Mouse (Mus musculus): ENCODE data around the gene Grhl1. TPM values are rescaled to one million over a fixed set of nuclear protein-coding genes. Genes with fewer than 3 reads are reported as not detected.
A peak's percentile ranks its signal among the peaks of the same experiment; 100 is the strongest.

Grhl1 gene
- polyA plus RNA-seq, 1 experiment from 2014 or later, result 0.48 TPM

DNA sequence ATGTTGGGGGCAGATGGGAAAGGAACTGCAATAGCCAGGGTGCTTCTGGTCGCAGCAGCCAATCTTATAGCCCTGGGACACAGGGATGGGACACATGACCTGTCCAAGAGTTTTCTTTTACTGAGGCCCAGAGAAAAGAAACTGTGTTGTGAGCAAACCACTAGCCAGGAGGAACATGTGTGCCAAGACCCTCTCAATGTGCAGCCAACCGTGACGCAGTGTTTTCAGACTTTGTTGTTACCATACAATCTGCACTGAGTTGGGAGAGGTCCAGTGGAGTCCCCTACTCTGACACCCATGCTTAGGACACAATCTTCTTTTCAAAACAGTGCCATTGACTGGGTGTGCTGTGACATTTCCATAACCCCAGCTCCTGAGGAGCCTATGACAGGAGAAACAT, 4.5 kb upstream of the Grhl1 start:
- Histone ChIP-seq H3K9me3 (no peaks in the 10 kb centered on the region), H3K27me3 (peaks cover 21% of the 10 kb centered on the region), H3K4me3 (replicated peaks) (no peak overlapping the region), H3K36me3 (no peaks in the 10 kb centered on the region), H3K4me1 (replicated peaks) (peaks cover 7% of the 10 kb centered on the region), H3K4me2 (replicated peaks) (no peak overlapping the region), H3K27ac (no peak overlapping the region), H3K9ac (replicated peaks) (no peak overlapping the region)
- ATAC-seq, result no peak
- WGBS, result 81% methylated on average over 3 of the region's 3 CpGs

DNA sequence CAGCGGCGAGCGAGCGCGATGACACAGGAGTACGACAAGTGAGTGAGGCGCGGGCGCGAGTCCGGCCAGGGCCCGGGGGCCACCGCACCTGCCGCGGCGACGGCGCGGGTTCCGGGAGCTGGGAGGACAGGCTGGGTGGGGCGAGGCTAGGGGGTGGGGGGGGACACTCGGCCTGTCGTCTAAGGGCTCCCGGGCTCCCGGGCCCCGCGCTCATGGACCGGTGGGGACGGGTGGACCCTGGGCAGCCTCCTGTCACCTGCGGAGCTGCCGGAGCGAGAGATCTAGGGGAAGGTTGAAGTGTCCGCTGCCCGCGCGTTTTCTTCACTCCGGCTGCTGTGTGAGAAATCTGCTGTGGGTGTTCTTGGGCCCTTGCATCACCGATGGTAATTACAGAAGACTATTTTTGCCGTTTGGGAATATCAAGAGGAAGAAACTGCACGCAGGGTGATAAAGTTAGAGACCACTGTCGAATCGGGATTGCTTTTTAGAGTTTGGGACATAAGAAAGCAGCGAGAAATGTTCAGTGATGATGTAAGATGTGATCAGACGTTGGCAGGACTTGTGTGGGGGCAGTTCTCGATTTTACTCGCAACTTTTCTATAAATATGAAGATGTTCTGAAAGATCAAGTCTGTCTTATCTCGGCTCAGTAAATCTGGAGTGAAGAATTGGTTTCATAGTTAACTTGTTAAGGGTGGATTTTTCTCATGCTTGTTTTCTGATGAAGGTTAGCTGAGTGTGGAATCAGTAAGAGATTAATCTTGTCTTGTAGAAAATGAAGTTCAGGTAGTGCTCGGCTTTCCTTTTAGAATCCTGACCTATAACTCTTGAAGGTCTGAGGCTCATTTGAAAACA, 565 bp downstream of the Grhl1 start:
- H3K4me1 ChIP-seq (replicated peaks), result peaks cover 10% of the 10 kb centered on the region
- peaks cover 45% of the 10 kb centered on the region for H3K27me3 ChIP-seq
- no peaks in the 10 kb centered on the region for H3K9me3 ChIP-seq
- H3K4me2 ChIP-seq (replicated peaks), result peak overlapping the region; percentile 68
- ATAC-seq, result peak; percentile 70
- 4% methylated on average over 41 of the region's 48 CpGs for WGBS
- H3K36me3 ChIP-seq, result no peaks in the 10 kb centered on the region
- no peak overlapping the region for H3K27ac ChIP-seq
- H3K9ac ChIP-seq (replicated peaks), result peak overlapping the region; percentile 65
- peak overlapping the region; percentile 66 for H3K4me3 ChIP-seq (replicated peaks)

DNA sequence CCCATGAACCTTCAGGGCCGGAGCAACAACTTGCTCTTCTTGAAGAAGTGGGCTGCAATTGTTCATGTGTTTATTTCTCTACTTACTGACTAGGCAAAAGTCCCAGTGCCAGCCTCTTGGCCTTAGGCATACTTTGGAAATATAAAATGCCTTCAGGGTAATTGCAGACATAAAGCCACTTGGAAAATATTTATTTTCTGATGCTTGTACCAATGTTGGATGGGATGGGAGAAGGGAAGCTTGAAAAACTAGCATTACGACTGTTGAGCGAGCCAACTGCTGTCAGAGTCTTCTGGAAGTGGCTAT, 1.1 kb downstream of the Grhl1 start:
- peaks cover 10% of the 10 kb centered on the region for H3K4me1 ChIP-seq (replicated peaks)
- 59% methylated on average over 3 of the region's 3 CpGs for WGBS
- H3K27ac ChIP-seq, result no peak overlapping the region
- H3K4me3 ChIP-seq (replicated peaks), result no peak overlapping the region
- ATAC-seq, result no peak
- 0 out of 2 replicates have a peak overlapping the region, but pooled peaks have one; percentile 68 for H3K4me2 ChIP-seq (replicated peaks)
- H3K9me3 ChIP-seq, result no peaks in the 10 kb centered on the region
- no peaks in the 10 kb centered on the region for H3K36me3 ChIP-seq
- H3K9ac ChIP-seq (replicated peaks), result no peak overlapping the region
- H3K27me3 ChIP-seq, result peaks cover 45% of the 10 kb centered on the region

DNA sequence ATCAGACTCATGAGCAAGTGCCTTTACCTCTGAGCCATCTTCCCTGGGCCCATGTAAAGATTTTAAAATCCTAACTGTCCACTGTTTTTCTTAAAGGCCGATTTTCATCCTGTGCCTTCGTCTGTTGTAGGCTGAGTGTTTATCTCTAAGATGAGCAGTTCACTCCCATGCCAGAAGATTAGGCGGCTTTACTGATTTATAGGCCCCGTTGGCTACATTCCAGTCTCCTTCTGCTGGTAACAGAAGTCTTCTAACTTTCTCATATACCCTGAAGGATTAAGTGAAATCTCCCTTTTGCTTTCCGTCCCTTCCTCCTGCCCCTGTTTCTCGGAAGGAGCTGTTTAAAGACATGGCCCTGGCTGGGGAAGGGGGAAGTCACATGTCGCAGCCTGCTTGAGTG, 2.8 kb downstream of the Grhl1 start:
- H3K36me3 ChIP-seq, result no peaks in the 10 kb centered on the region
- no peak overlapping the region for H3K4me3 ChIP-seq (replicated peaks)
- H3K4me1 ChIP-seq (replicated peaks), result peaks cover 10% of the 10 kb centered on the region
- H3K9me3 ChIP-seq, result no peaks in the 10 kb centered on the region
- no peak overlapping the region for H3K27ac ChIP-seq
- H3K9ac ChIP-seq (replicated peaks), result no peak overlapping the region
- ATAC-seq, result no peak
- no peak overlapping the region for H3K4me2 ChIP-seq (replicated peaks)
- peaks cover 44% of the 10 kb centered on the region for H3K27me3 ChIP-seq
- 50% methylated on average over 7 of the region's 7 CpGs for WGBS

DNA sequence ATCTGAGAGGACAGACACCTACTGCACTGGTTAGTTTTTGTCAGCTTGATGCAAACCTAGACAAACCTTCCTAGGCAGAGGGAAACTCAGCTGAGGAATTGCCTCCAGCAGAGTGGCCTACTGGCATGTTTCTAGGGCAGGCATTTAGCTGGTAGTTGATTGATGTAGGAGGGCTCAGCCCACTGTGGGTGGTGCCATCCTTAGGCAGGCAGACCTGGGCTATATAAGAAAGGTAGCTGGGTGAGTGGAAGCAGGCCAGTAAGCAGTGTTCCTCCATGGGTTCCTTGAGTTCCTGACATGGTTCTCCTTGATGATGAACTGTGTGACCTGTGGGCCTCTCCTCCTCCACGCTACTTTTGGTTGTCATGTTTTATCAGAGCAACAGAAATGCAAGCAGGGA, 8.4 kb downstream of the Grhl1 start:
- no peak overlapping the region for H3K4me3 ChIP-seq (replicated peaks)
- WGBS, result 88% methylated on average over 1 of the region's 1 CpGs
- no peaks in the 10 kb centered on the region for H3K27me3 ChIP-seq
- no peak overlapping the region for H3K4me2 ChIP-seq (replicated peaks)
- no peak overlapping the region for H3K9ac ChIP-seq (replicated peaks)
- no peak overlapping the region for H3K27ac ChIP-seq
- no peaks in the 10 kb centered on the region for H3K36me3 ChIP-seq
- 0 out of 2 replicates have a peak, but pooled peaks cover 4% of the 10 kb centered on the region for H3K4me1 ChIP-seq (replicated peaks)
- H3K9me3 ChIP-seq, result no peaks in the 10 kb centered on the region
- no peak for ATAC-seq

DNA sequence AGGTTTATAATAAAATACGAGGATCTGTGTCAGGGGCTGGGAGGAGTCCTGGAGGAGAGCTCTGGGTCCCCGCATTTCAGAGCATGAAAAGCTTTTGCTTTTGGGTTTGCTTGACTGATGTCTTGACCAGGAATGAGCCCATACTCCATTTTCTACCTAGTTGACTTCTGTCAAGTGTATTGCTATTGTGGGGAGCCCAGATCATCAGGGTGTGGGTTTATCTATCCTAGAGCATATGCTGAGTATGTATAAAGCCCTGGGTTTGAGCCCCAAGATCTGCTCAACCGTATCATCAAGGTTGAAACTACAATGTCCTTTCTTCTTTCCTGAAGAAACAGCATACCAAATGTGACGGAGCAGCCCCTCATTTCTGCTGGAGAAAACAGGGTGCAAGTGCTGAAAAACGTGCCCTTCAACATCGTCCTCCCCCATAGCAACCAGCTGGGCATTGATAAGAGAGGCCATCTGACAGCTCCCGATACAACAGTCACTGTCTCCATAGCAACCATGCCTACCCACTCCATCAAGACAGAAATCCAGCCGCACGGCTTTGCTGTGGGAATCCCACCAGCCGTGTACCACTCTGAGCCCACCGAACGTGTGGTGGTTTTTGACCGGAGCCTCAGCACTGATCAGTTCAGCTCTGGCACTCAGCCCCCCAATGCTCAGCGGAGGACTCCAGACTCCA, 9.1 kb downstream of the Grhl1 start:
- H3K9ac ChIP-seq (replicated peaks), result no peak overlapping the region
- no peaks in the 10 kb centered on the region for H3K36me3 ChIP-seq
- WGBS, result 67% methylated on average over 14 of the region's 14 CpGs
- no peak overlapping the region for H3K27ac ChIP-seq
- peak; percentile 30; the same call in 1 of the 2 replicates for ATAC-seq
- H3K4me3 ChIP-seq (replicated peaks), result no peak overlapping the region
- H3K27me3 ChIP-seq, result no peaks in the 10 kb centered on the region
- H3K4me1 ChIP-seq (replicated peaks), result 0 out of 2 replicates have a peak, but pooled peaks cover 4% of the 10 kb centered on the region
- no peak overlapping the region for H3K4me2 ChIP-seq (replicated peaks)
- H3K9me3 ChIP-seq, result no peaks in the 10 kb centered on the region

DNA sequence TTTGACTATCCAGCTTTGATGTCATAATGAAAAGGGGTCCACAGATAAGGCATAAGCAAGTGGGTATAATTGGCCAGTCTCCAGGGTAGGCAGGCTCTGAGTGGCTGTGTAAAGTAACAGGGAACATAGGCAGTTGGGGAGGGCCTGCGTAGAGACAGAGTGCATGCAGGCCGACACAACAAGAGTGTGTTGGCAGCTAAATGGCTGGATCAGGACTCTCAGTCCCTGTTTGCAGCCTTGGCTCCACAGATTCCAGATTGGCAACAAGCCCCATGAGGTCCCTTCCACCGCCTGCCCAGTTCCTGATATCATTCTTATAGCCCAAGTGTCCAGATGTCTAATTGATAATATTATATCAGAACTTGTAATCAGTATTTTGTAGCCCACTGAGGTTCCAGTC, 11.6 kb downstream of the Grhl1 start:
- no peak for ATAC-seq
- H3K27ac ChIP-seq, result no peak overlapping the region
- H3K4me2 ChIP-seq (replicated peaks), result no peak overlapping the region
- H3K4me3 ChIP-seq (replicated peaks), result no peak overlapping the region
- no peaks in the 10 kb centered on the region for H3K9me3 ChIP-seq
- no peaks in the 10 kb centered on the region for H3K36me3 ChIP-seq
- 0 out of 2 replicates have a peak, but pooled peaks cover 4% of the 10 kb centered on the region for H3K4me1 ChIP-seq (replicated peaks)
- H3K27me3 ChIP-seq, result no peaks in the 10 kb centered on the region
- H3K9ac ChIP-seq (replicated peaks), result no peak overlapping the region
- WGBS, result 81% methylated on average over 3 of the region's 3 CpGs

DNA sequence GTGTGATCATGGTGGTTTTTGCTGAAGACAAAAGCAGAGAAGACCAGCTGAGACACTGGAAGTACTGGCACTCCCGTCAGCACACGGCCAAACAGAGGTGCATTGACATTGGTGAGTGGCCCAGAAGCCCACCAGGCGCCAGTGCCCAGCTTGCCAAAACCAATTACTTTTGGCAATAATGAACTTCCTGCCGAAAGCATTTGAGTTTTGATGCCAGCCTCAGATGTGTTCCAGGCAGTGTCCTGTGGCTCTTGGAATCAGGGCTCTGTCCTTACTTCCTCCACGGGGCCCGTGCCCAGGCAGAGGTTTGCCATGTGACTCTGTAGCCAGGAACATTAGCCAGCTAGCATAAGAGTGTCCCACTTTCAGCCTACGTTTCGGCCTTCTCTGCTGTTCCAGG, 12.8 kb downstream of the Grhl1 start:
- 90% methylated on average over 8 of the region's 8 CpGs for WGBS
- H3K4me1 ChIP-seq (replicated peaks), result 0 out of 2 replicates have a peak, but pooled peaks cover 4% of the 10 kb centered on the region
- no peak for ATAC-seq
- no peaks in the 10 kb centered on the region for H3K27me3 ChIP-seq
- H3K27ac ChIP-seq, result no peak overlapping the region
- H3K36me3 ChIP-seq, result no peaks in the 10 kb centered on the region
- no peak overlapping the region for H3K9ac ChIP-seq (replicated peaks)
- no peak overlapping the region for H3K4me2 ChIP-seq (replicated peaks)
- no peak overlapping the region for H3K4me3 ChIP-seq (replicated peaks)
- H3K9me3 ChIP-seq, result no peaks in the 10 kb centered on the region

DNA sequence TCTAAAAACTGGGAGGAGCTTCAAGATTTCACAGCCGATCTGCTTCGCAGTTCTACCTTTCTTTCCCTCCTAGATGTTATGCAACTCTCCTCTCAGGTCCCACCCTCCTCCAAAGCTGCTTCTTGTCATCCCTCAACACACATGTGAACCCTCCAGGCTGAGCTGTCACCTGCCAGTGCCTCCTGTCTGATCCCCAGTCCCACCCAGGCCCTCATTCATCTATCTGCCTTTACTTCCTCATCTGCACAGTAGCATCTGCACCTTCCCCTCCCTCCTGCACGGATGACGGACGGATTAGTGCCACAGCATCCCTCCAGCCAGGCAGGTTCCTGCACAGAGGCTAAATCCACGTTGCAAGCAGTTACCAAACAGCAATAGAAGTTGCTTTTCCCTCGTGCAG, 14.1 kb downstream of the Grhl1 start:
- Histone ChIP-seq H3K27ac (no peak overlapping the region), H3K36me3 (no peaks in the 10 kb centered on the region), H3K9me3 (no peaks in the 10 kb centered on the region), H3K4me3 (replicated peaks) (no peak overlapping the region), H3K9ac (replicated peaks) (no peak overlapping the region), H3K4me1 (replicated peaks) (0 out of 2 replicates have a peak, but pooled peaks cover 3% of the 10 kb centered on the region), H3K27me3 (no peaks in the 10 kb centered on the region), H3K4me2 (replicated peaks) (no peak overlapping the region)
- 72% methylated on average over 7 of the region's 7 CpGs for WGBS
- no peak for ATAC-seq

DNA sequence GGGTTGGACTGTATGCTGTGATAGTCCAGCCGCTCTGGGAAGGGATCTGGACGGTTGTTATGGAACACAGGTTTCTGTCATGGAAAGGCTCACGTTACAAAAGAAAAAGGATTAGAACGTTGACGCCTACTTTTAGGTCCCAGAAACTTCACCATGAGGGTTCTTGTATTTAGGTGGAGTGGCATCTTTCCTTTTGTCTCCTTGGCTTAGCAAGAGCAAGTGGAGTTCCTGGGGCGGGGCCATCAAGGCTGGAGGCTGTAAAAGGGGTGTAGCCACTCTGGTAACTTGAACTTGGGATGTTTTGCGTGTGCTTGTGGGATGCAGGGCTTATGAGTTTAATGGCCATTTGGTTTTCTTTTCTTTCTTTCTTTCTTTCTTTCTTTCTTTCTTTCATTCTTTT, 18.3 kb downstream of the Grhl1 start:
- no peak for ATAC-seq
- Histone ChIP-seq H3K4me1 (replicated peaks) (peaks cover 10% of the 10 kb centered on the region), H3K36me3 (no peaks in the 10 kb centered on the region), H3K4me2 (replicated peaks) (no peak overlapping the region), H3K9ac (replicated peaks) (no peak overlapping the region), H3K9me3 (no peaks in the 10 kb centered on the region), H3K4me3 (replicated peaks) (no peak overlapping the region), H3K27me3 (no peaks in the 10 kb centered on the region), H3K27ac (no peak overlapping the region)
- 65% methylated on average over 7 of the region's 7 CpGs for WGBS

DNA sequence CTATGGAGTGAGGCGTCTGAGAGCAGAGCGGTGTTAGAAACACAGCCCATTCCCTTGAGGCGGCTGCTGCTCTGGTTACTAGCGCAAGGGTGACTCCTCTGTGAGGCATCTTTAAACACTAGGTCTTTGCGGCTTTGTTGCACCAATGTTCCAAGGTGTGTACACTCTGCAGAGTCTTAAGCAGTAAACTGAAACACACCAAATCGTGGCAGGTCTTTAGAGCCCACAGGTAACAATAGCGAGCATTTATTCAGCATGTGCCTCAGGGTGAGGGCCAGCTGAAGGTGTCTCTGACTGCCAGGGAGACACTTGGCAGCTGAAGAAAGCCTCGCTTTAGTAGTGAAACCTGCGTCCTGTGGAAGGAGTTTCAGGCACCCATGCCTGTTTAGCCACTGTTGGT, 20.0 kb downstream of the Grhl1 start:
- Histone ChIP-seq H3K4me1 (replicated peaks) (peaks cover 10% of the 10 kb centered on the region), H3K9me3 (no peaks in the 10 kb centered on the region), H3K27ac (no peak overlapping the region), H3K36me3 (no peaks in the 10 kb centered on the region), H3K27me3 (no peaks in the 10 kb centered on the region), H3K4me2 (replicated peaks) (no peak overlapping the region), H3K4me3 (replicated peaks) (no peak overlapping the region), H3K9ac (replicated peaks) (no peak overlapping the region)
- 86% methylated on average over 9 of the region's 9 CpGs for WGBS
- no peak for ATAC-seq

DNA sequence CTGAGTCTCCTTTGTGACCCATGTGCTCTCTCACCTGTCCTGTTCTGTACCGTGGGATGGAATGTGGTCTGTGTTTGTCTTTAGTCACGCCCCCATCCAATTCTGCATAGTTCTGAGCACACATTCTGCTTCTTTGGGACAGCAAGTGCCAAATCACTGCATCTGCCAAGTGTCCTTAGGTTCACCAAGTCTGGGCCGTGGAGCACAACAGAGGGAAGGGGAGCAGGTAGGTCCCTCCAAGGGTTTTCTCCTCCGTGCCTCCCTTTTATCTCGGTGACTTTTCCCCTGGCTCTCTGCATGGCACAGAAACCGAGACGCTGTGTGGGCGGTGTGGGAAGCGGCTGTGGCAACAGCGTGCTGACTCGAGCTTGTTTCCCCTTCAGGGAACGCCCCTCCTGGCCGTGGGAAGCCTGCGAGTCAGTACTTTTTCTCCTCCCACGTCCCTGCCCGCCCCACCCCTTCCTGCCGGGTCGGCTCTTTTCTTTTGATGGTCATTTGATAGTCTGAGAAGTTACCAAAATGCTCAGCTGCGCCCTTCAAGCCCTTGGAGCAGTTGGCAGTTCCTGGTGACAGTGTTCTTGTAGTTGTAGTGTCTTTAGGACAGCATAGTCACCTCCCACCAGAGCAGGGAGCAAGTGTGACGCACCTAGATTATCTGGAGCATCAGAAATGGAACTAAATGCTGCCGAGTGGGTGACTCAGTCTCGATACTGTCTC, 21.0 kb downstream of the Grhl1 start:
- H3K4me3 ChIP-seq (replicated peaks), result no peak overlapping the region
- H3K4me2 ChIP-seq (replicated peaks), result peak overlapping the region; percentile 32
- no peak overlapping the region for H3K9ac ChIP-seq (replicated peaks)
- WGBS, result 20% methylated on average over 22 of the region's 22 CpGs
- peaks cover 10% of the 10 kb centered on the region for H3K4me1 ChIP-seq (replicated peaks)
- ATAC-seq, result 0 out of 2 replicates have a peak, but pooled peaks have one; percentile 43
- no peaks in the 10 kb centered on the region for H3K36me3 ChIP-seq
- no peaks in the 10 kb centered on the region for H3K9me3 ChIP-seq
- no peaks in the 10 kb centered on the region for H3K27me3 ChIP-seq
- H3K27ac ChIP-seq, result no peak overlapping the region
